Mouse (Mus musculus) layer of hippocampus, postnatal 10 days (tissue): ENCODE results near the gene Plekhm1. TPM values are rescaled to one million over a fixed set of nuclear protein-coding genes. Genes with fewer than 3 reads are reported as not detected.
A peak's percentile ranks its signal among the peaks of the same experiment; 100 is the strongest.
"Not testable (repeated sequence)": the region's sequence is repeated elsewhere in the genome, so short reads cannot be mapped to it uniquely, and the experiment has no call there.

Source experiments
- DNase-seq, 2 experiments: peaks; one replicate each; pipeline ENCODE4 v3.0.0; 2021; ENCODE audit warnings: low spot score in 2 of 2
- long read RNA-seq: library from polyadenylated mRNA; stranded (forward); transcript quantifications from one replicate; pipeline ENCODE4 v2.0.0, GENCODE M21; 2023
- total RNA-seq, 2 experiments: library from RNA; stranded (reverse); gene quantifications; 2 replicates each; pipeline ENCODE4 v1.2.3; 2021

Plekhm1 gene
- 10 to 100 TPM; 15.0 TPM for total RNA-seq
- long read RNA-seq, partial matches to known transcripts = 1 of 2 reads
- long read RNA-seq, other reads (novel, unspliced or antisense) = 1 of 2 reads

- peak; percentile 95 to 96 for DNase-seq
Measured at GRCm38 (mm10) chr11:103411981-103412949, at the start of gene Plekhm1. Plekhm1 (minus strand) TSS chr11:103412687.

- DNase-seq = not testable (repeated sequence)
Measured at GRCm38 (mm10) chr11:103451105-103451504, 38.6 kb upstream of the Plekhm1 start.

GRCm38 (mm10) chr11:103449721-103450120 is 37.2 kb upstream of the Plekhm1 start:
- DNase-seq = not testable (repeated sequence)

GRCm38 (mm10) chr11:103443678-103444077 is 31.2 kb upstream of the Plekhm1 start:
- no peak for DNase-seq

GRCm38 (mm10) chr11:103436282-103436681 is 23.8 kb upstream of the Plekhm1 start:
- no peak for DNase-seq

GRCm38 (mm10) chr11:103425031-103425430 is 12.5 kb upstream of the Plekhm1 start:
- DNase-seq = no peak

- no peak for DNase-seq
Measured at GRCm38 (mm10) chr11:103419667-103420066, 7.2 kb upstream of the Plekhm1 start.

GRCm38 (mm10) chr11:103419226-103419625 is 6.7 kb upstream of the Plekhm1 start:
- DNase-seq = no peak

- DNase-seq = no peak
Measured at GRCm38 (mm10) chr11:103413516-103413915, 1.0 kb upstream of the Plekhm1 start.

GRCm38 (mm10) chr11:103412950-103413423 is 500 bp upstream of the Plekhm1 start:
- no peak for DNase-seq

GRCm38 (mm10) chr11:103411301-103411700 is 1.2 kb downstream of the Plekhm1 start:
- DNase-seq = no peak

GRCm38 (mm10) chr11:103408880-103409279 is 3.6 kb downstream of the Plekhm1 start:
- DNase-seq = no peak

GRCm38 (mm10) chr11:103407136-103407535 is 5.4 kb downstream of the Plekhm1 start:
- not testable (repeated sequence) for DNase-seq

- no peak for DNase-seq
Measured at GRCm38 (mm10) chr11:103406551-103406950, 5.9 kb downstream of the Plekhm1 start.

- DNase-seq = no peak
Measured at GRCm38 (mm10) chr11:103405814-103406213, 6.7 kb downstream of the Plekhm1 start.

GRCm38 (mm10) chr11:103404618-103405017 is 7.9 kb downstream of the Plekhm1 start:
- no peak for DNase-seq

- no peak for DNase-seq
Measured at GRCm38 (mm10) chr11:103403776-103404175, 8.7 kb downstream of the Plekhm1 start.

- DNase-seq = no peak
Measured at GRCm38 (mm10) chr11:103402738-103403137, 9.7 kb downstream of the Plekhm1 start.

- DNase-seq = peak in 1 of 2 experiments; percentile 29
Measured at GRCm38 (mm10) chr11:103402198-103402597, 10.3 kb downstream of the Plekhm1 start.

GRCm38 (mm10) chr11:103399986-103400385 is 12.5 kb downstream of the Plekhm1 start:
- DNase-seq = no peak

GRCm38 (mm10) chr11:103399050-103399449 is 13.4 kb downstream of the Plekhm1 start:
- DNase-seq = no peak

- DNase-seq = no peak
Measured at GRCm38 (mm10) chr11:103396682-103397081, 15.8 kb downstream of the Plekhm1 start.
